Mouse (Mus musculus) embryo, embryonic 10 days (tissue): ENCODE data around the gene Vmn2r101.

Source experiments
- DNase-seq: peaks from one replicate; pipeline ENCODE4 v3.0.0-alpha.2; 2015; ENCODE audit warnings: low spot score

Vmn2r101 gene

DNA sequence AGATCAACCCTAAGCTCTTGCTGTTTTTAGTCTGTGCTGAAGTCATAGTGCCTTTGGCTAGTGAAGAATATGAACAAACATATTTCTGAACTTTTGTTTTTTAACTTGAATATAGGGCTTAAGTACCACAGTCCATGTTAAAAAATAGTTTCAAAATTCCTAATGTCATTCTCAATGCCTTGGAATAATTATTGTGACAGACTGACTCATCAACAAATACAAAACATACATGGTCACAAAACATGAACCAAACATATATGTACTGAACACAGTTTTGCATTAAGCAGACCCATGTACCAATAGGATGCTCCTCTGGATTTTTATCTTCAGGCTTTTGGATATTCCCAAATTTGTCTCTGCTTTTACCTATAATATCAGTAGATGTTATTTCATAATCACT, at the start of gene Vmn2r101:
Gene Vmn2r101 (plus strand): TSS at position 301 of the 400 bp plus-strand sequence.
- no peak for DNase-seq

DNA sequence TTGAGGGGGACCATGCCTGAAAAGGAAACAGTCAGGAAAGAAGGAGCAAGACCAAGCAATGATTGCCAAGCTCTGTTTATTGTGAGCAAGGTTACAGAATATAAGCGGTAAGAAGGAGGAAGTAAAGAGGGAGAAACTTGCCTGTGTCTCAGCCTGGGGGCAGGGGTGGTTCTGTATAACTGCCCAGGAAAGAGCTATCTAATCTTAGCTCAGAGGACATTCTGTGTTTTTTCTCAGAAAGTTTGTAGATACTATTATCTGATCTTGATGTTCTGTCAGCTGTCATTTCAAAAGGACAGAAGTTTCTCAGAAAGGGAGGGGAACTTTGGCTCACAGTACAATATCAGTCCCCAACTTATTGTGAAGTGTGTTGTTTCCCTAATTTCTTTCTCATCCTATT, 52.3 kb downstream of the Vmn2r101 start:
- no peak for DNase-seq

DNA sequence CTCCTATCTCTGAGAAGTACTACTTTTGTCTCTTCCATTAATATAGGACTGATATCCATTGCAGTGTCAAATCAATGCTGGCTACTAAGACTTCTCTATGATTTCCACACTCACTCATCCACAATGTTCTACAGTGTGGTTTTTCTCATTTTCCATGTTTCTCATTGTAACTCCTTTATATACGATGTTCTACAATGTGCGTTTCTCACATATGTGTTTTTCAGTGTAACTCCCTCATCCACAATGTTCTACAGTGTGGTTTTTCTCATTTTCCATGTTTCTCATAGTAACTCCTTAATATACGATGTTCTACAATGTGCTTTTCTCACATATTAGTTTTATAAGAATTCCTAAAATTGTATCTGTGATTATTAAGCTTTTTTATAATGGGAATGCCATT, 81.4 kb downstream of the Vmn2r101 start:
- DNase-seq, result no peak

DNA sequence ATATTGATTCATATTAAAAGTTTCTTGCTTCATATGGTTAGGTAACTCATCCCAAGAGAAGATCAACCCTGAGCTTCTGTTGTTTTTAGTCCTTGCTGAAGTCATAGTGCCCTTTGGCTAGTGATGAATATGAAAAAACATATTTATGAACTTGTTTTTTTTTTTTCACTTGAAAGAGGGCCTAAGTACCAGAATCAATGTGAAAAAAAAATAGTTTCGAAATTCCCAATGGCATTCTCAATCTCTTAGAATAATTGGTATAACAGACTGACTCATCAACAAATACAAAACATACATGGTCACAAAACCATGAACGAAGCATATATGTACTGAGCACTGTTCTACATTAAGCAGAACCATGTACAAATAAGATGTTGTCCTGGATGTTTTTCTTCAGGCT, 83.0 kb downstream of the Vmn2r101 start, which contains the start of gene Vmn2r102:
Gene Vmn2r102 (plus strand): TSS at position 301 of the 400 bp plus-strand sequence.
- no peak for DNase-seq
